Mouse (Mus musculus) layer of hippocampus, adult 18-20 months (tissue): ENCODE results near the gene Fkbp8. TPM values are rescaled to one million over a fixed set of nuclear protein-coding genes. Genes with fewer than 3 reads are reported as not detected.
"Not testable (repeated sequence)": the region's sequence is repeated elsewhere in the genome, so short reads cannot be mapped to it uniquely, and the experiment has no call there.

Experiments used
- DNase-seq, 2 experiments: peaks; one replicate each; pipeline ENCODE4 v3.0.0; 2022; ENCODE audit warnings: low spot score in 2 of 2
- total RNA-seq, 2 experiments: library from RNA; stranded (reverse); gene quantifications; 2 replicates each; pipeline ENCODE4 v1.2.3; 2021

The Fkbp8 gene
- total RNA-seq, 2 experiments from 2014 or later: 450 to 467 TPM

DNA sequence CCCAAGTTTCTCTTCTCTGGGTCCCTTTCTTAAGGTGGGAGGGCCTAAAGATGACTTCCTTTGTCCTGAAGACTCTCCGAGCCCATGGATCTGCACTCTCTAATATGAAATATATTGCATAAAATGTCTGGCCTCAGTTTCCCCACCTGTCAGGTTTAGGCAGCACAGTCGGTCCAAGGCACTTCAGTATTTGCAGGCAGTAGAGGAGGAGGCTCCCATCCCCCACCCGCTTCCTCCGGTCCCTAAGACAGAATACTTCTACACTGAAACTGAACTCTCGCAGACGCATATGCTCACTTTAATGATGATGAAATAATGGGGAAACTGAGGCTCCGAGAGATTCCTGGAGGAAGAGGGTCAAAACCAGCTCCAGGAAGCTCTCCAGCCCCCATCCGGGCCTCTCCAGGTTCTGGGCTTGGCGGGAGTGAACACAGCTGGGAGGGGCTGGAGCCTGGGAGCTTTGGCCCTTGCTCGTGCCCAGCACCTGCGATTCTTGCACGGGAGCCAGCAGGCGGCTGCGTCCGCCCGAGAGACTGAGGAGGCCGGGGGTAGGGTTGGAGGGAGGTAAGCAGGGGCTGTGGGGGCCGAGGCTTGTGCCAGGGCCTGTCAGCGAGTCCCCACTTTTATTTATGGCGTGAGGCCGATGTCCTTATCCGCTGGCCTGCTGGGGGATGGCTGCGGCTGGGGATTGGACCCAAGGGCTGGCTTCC is 25.5 kb upstream of the Fkbp8 start:
- DNase-seq: no peak

DNA sequence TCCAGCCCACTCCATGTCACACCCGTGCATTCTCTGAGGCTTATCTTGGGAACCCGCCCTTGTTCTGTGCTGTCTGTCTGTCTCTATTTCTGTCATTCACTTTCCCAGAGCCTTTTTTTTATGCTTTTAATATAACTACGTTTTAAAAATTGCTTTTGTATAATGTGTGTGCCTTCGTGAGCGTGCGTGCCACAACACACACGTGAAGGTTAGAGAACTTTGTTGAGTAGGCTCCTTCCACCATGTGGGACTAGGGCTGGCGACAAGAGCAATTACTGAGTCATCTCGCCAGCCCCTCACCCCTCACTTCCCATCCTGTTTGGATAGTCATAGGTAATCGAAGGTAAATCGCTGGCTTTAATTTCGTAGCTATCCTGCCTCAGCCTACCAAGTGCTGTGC is 25.0 kb upstream of the Fkbp8 start:
- no peak for DNase-seq

DNA sequence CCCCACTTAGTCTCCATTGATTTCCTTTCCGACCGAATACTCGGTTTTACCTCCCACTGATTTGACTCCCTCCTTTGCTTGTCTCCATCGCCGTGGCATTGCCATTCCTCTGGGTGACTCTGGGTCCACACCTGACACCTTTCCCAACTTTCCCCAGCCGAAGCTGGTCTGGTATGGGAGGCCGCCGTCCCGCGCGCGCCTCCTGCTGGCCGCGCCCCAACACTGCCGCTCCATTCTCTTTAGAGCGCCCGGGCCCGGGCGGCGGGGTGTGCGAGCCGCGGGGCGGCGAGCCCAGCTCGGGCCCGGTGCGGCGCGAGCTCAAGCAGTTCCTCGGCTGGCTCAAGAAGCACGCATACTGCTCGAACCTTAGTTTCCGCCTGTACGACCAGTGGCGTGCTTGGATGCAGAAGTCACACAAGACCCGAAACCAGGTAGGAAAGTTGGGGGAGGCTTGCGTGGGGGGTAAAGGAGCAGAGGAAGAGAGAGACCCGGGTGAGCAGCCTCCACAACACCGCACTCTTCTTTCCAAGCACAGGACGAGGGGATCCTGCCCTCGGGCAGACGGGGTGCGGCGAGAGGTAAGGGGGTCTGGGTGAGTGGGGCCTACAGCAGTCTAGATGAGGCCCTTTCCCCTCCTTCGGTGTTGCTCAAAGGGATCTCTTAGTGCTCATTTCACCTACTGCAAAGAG is 24.3 kb upstream of the Fkbp8 start:
- peak in 1 of 2 experiments; percentile 65 for DNase-seq

DNA sequence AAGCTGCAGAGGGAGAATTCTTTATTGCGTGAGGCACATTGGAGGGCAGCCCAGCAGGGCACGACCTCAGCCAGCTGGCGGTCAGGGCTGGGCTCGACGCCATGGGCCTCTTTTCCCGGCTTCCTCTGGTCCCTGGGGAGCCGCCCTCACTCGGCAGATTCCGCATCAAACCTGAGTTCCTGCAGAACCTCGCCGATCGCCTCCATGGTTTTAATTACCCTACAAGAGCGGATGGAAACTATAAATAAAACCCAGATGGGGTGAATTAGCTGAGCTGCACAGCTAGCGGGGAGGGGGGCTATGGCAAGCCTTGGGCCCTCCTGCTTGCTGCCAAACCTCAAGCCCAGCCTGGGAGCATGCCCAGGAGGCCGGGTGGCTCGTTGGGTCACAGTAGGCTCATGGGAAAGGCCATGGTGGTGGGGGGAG is 23.2 kb upstream of the Fkbp8 start:
- DNase-seq: peak in 1 of 2 experiments; percentile 57

DNA sequence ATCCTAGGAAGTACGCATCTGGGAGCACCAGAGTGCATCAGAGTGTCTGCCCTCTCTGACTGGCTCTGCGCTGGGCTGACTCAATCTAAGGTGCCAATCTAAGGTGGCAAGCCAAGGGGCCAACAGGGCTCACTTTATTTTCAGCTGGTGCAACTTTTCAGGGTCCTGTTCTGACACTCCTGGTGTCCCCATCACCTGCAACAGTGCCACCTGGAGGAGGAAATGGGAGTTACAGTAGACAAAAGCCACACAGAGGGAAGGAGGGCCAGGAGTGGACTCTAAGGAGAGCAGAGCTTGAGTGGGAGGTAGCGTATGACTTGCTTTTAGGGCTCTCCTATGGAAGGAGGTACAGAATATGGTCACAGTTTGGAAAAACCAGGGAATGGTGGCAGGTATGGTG is 22.7 kb upstream of the Fkbp8 start:
- DNase-seq: peak; percentile 64 to 85

DNA sequence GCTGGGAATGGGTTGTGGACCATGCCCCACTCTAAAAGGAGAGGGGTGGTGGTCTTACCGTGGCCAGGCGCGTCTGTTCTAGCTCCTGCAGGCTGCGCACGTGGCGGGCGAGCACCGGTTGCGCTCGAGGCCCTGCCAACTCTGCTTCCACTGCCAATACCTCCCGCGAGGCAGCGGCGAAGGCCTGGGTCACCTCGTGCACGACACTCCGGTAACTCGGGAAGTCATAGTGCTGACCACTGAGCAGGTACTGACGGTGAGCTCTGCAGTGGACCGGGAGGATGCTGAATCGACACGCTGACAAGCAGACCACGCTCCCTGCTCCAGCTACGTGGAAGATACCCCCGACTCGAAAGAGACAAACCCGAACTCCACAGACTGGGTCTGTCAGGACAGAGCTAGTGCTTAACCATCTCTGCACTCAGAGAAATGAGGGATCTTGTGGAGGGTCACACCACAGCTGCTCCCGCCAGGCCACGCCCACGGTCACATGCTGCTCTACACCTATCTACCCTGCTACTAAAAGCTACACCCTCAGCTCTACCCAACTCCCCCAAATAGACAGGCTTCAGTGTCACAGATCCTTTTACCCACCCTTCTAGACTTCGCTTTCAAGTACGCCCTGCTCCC is 21.7 kb upstream of the Fkbp8 start:
- peak in 1 of 2 experiments; percentile 35 for DNase-seq

DNA sequence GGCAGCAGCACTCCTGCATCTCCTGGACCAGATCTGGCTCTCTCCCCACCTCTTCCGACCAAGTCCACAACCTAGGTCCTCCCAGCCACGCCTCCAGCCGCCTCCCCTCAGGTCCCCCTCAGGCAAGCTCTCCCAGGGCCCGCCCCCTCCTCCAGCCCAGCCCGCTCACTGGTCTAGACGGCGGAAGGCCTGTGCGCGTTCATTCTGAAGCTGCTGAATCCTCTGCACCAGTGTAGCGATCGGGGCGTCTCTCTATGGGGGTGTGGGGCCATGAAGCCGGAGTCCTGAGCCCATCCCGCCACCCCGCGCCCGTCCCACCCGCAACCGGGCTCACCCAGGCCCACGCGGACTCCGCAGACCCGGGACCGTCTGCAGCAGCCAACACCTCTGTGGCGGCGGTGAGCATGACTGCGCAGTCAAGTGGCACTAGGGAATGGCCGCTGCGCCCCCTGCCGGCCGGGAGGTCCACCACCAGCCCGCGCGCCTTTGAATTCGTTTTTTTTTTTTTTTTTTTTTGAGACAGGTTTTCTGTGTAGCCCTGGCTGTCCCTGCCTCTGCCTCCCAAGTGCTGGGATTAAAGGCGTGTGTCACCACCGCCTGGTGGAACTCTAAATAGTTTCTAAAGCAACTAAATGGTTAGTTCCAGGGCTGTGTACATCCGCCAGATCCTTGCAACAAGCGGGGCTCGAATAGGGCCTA is 21.0 kb upstream of the Fkbp8 start, which contains the start of gene Rex1bd:
Rex1bd (minus strand) TSS at position 425 of the 699 bp plus-strand sequence.
- peak; percentile 90 to 97 for DNase-seq

DNA sequence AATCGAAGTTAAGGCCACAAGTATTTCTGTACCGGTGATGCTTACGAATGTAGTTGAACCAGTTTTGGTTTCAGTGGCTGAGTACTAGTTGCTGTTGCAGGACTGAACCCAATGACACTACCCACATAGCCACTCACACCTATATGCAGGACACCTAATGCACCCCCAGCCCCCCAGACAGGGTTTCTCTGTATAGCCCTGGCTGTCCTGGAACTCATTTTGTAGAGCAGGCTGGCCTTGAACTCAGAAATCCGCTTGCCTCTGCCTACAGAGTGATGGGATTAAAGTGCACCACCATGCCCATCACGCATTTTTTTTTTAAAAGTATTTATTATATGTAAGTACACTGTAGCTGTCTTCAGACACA is 20.5 kb upstream of the Fkbp8 start:
- no peak for DNase-seq

DNA sequence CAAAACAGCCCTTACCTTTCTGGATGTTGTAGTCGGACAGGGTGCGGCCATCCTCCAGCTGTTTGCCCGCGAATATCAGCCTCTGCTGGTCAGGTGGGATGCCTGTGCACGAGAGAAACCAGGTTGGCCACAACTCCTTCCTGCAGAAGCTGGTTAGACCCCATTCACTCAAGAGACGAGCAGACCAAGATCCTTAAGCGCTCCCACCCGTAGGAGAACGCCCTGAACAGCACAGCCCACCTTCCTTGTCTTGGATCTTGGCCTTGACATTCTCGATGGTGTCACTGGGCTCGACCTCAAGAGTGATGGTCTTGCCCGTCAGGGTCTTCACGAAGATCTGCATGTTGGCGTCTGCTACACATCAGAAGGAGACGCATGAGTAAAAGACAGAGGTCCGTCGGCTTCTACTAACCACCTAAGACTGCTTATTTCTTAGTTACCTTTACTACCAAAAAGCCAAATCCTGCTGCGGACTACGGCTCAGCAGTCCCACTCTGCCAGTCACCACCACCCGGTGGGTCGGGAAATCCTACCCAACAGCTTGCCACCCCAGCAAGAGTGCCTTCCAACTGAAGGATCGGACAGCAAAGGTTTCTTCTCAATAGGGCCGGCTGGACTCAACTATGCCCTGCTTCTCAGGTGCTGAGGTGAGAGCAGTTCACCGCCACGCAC is 18.1 kb upstream of the Fkbp8 start:
- no peak for DNase-seq

DNA sequence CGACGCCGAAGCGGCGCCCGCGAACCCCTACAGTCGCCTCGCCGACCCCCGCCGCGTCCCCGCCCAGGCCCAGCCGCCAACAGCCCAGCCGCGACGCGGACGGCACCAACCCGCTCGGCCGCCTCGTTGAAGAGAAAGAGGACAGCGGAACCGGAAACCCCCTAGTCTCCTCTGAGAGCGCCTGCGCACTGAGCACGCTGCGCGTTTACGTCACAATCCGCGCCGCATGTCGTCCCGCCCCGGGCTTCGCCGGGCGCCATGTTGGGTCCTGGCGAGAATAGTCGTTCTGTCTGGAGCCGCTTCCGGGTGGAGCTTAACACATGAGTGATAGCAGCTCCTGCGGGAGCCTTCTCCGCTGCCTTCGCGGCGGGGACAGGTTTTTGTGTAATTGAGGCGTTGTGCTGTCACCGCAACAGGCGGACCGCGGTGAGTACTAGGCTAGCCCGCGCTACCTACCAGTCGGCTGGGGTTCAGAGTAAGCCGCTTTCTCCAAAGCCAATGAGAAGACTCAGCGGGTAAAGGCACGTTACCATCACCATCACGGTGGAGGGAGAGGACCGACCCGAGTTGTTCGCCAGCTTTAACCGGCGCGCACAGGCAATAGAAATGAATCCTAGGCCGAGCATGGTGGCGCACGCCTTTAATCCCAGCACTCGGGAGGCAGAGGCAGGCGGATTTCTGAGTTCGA is 17.2 kb upstream of the Fkbp8 start, which contains the start of gene Uba52:
Uba52 (minus strand) TSS at position 574 of the 688 bp plus-strand sequence.
- peak; percentile 98 for DNase-seq

DNA sequence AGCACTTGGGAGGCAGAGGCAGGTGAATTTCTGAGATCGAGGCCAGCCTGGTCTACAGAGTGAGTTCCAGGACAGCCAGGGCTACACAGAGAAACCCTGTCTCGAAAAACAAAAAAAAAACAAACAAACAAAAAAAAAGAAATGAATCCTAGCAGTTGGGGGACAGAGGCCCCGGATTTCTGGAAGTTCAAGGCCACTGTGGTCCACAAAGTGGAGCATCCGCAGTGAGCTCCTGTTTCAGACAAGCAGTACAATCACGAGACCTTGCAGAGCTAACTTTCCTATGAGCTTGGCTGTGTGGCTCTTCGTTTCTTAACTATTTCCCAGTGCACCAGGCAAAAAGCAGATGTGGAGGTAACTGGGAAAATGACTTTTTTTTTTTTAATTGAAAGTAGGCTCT is 16.4 kb upstream of the Fkbp8 start:
- DNase-seq: not testable (repeated sequence)

DNA sequence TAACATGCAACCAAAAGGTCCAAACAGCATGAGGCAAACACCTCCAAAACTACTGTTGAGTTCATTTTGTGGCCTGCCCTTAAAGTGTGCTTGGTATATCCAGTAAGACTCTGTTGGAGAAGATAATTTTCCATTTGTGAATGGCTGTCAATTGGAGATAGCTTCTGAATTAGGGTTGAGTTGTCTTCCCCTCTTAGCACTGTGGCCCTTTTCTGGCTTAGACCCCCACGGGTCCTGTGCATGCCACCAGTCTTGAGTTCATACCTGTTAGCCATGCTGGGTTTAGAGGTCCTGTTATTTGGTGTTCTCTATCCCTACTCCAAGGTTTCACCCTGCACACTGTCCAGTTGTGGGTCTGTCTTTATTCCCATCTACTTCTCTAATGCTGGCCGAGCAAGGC is 15.8 kb upstream of the Fkbp8 start:
- no peak for DNase-seq

DNA sequence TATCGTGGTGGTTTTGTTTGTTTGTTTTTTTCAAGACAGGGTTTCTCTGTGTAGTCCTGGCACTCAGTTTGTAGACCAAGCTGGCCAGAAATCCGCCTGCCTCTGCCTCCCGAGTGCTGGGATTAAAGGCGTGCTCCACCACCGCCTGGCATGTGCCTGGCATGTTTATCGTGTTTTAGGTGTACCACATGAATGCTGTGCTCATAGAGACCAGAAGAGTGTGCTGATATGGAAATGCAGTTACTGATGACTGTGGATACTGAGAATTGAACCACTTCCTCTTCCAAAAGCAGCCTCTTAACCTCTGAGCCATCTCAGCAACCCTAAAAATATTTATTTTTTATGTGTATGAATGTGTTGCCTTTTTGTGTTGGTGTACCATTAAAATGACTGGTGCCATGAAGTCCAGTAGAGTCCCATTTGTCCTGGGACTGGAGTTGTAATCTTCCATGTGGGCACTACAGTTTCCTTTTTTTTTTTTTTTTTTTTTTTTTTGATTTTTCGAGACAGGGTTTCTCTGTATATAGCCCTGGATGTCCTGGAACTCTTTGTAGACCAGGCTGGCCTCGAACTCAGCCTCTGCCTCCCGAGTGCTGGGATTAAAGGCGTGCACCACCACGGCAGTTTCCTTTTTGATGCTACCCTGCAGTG is 15.1 kb upstream of the Fkbp8 start:
- DNase-seq: no peak

DNA sequence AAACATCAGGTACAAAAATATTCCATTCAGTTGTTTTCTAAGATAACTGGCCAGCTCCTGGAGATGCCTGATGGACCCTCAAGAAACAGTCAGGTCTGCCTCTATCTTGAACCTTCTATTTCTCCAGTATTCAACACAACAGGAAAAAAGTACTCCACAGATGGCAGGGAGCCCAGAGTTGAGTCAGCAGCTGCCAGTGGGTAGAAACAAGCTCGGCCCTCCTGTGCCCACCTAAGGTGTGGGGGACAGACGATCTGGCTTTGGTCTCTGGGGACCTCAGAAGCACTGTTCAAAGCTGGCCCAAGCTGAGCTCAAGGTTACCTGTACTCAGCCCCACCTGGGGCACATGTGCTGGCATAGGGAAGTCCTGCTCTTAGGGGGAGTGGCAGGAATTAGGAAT is 14.1 kb upstream of the Fkbp8 start:
- DNase-seq: peak in 1 of 2 experiments; percentile 51

DNA sequence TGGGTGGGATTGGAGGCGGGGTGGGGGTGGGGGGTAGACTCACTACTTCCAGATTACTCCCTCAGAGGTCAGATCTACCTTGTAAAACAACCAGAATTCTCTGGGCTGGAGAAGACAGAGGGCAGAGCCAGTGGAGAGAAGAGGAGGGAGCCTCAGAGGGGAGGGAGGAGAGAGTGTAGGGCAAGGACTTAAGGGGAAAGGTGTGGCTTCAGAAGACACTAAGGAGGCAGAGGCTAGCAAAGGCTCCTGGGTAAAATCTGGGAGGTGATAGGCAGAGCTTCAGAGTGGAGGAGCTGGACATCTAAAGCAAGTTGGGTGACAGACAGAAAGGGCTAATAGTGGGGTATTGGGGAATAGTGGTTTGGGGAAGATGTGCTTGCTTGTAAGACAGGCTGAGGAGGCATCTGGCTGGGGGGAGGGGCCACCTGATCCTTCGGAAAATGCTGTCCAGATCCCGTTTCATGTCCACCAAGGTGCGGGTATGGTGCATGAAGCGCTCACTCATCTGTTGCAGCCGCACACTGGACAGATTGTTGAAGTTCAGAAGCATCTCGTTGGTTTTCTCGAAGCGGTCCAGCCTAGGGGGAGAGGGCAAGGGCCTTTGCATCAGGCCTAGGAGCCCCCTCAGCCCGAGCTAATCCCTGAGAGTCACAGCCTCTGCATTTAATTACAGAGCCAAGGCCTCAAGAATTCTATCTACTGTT is 9.4 kb upstream of the Fkbp8 start:
- DNase-seq: no peak

DNA sequence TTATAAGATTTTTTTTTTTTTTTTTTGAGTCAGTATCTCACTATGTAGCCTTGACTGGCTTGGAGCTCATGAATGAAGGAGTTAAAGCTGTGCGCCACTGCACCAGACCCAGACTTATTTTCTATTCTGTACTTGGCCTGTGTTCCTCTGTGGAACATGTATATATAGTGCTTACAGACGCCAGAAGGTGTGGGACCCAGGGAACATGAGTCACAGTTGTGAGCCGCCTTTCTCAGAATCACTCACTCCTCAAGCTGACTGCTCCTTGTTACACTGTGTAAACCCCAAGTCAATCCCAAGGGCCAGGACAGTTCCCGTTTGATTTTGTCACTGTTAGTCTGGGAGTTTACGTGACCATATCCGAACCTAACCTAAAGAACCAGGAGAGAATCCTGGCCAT is 8.5 kb upstream of the Fkbp8 start:
- no peak for DNase-seq

DNA sequence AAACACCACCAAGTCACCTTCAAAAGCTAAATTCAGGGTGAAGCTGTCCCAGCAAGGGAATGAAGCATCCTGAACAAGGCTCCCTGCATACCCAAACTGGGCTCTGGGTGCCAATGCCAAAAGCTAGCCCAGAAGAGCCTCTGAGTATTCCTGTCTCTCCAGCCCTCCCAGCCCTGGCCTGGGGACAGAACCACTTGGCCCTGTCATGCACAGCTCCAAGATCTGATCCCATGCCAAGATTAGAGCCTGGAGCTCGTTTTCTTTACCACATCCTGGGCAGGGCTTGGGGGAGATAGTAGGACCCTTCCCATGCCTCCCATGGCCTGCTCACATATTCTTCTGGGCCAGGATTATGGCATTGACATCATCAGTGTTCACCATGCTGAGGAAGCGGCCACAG is 7.9 kb upstream of the Fkbp8 start:
- DNase-seq: no peak

DNA sequence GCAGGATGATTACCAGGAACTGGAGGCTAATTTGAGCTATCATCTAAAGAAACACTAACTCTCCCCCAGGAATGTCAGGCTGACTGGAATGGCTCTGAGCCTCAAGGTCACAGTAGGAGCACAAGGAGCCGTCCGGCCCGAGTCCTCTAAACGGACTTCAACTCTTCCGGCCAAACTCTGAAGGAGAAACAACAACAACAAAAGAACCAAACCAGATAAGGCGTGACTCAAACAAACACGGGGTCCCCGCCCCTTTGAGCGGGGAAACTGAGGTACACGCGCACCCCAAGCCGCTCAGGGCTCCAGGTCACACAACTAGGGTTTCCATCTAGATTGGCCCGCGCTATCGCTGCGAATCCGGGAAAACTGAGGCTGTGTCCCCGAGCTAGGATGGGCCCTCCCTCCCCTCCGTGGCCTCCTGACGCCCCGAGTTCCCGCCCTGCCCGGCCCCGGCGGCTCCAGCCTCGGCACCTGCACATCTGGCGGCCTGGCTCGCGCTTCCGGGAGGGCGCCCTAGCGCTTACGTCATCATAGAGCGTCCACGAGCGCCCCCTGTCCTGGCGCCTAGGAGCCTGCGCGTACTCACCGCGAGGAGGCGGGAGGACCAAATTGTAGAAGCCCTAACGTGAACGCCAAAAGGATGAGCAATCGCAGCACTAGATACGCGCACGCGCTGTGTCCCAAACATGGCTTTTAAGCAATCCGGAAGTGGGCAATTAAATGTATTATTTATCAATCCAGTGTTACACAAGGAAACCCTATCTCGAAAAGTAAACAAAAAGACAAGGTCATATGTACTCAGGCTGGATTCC is 4.7 kb upstream of the Fkbp8 start:
- peak; percentile 94 to 97 for DNase-seq
